Mouse (Mus musculus): ENCODE data around the gene Setmar. TPM values are rescaled to one million over a fixed set of nuclear protein-coding genes. Genes with fewer than 3 reads are reported as not detected.
"Not testable (repeated sequence)": the region's sequence is repeated elsewhere in the genome, so short reads cannot be mapped to it uniquely, and the experiment has no call there.

Setmar gene
- polyA plus RNA-seq (2012; rRNA removed), result 8.1 TPM in 2 replicates

DNA sequence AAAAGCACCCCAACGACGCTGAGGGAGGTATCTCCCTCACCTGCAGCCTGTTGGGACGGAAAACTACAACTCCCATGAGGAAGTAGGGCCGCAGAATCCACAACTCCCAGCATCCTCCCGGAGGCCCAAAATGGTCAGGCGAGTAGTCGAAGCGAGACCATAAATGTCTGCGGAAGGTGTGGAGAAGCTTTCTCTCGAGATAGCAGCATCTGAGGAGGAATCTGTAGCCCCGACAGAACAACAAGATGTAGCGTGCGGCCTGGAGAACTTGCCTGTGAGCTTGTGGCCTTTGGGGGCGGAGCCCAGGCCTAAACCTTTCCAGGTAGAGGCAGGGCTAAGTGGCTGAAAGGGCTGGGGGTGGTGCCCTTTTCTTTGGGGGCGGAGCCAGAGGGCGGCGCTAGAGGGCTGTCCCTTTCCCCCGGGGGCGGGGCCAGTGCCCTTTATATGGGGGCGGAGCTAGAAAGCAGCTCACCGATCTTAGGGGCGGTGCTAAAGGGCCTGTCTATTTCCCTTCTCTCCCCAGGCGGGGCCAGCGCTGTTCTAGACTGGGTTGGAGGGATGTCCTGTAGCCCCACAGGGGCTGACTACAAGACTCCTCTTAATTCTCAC, at the start of gene Setmar:
TSS of gene Setmar (plus strand) at position 128 of the 609 bp plus-strand sequence.
- H3K4me1 ChIP-seq (ENCODE audit: control insufficient read depth, insufficient read depth, low read length), result no peaks in the 10 kb centered on the region
- peak within 1 kb of the TSS; percentile 58 for H3K4me3 ChIP-seq (ENCODE audit: insufficient read depth, low read length)
- H3K27ac ChIP-seq (ENCODE audit: insufficient read depth, low read length), result peak within 1 kb of the TSS; percentile 58
- TF ChIP-seq POLR2A (IDR thresholded peaks at IDR 0.05; ENCODE audit: extremely low read depth, insufficient read depth, low read length) (peak; percentile 88), CTCF (IDR thresholded peaks at IDR 0.05; ENCODE audit: extremely low read depth, insufficient read depth, low read length) (no peak)

DNA sequence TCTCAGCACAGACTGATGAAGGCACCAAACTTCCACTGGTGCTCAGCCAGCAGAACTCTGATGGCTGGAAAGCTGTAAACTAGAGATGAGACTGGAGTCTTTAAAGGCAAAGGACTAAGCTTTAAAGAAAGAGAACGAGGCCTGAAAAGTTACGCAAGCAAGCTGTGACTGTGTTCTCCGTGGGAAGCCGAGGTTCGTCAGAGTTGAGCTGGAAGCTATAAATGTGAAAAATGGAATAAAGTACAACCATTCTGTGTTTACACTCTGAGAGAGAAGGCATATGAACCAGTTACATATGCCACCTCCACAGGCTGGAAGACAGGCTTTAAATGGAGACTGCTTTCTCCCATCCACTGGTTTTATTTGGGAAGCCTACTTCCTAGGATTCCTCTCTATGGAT, 43.2 kb upstream of the Setmar start:
- TF ChIP-seq POLR2A (IDR thresholded peaks at IDR 0.05; ENCODE audit: extremely low read depth, insufficient read depth, low read length) (0 out of 2 replicates have a peak, but pooled peaks have one; percentile 12), CTCF (IDR thresholded peaks at IDR 0.05; ENCODE audit: extremely low read depth, insufficient read depth, low read length) (no peak)
- no peak overlapping the region; the same call in 1 of the 2 replicates for H3K27ac ChIP-seq (ENCODE audit: insufficient read depth, low read length)
- H3K4me1 ChIP-seq (ENCODE audit: control insufficient read depth, insufficient read depth, low read length), result peaks cover 3% of the 10 kb centered on the region
- H3K4me3 ChIP-seq (ENCODE audit: insufficient read depth, low read length), result no peak overlapping the region

DNA sequence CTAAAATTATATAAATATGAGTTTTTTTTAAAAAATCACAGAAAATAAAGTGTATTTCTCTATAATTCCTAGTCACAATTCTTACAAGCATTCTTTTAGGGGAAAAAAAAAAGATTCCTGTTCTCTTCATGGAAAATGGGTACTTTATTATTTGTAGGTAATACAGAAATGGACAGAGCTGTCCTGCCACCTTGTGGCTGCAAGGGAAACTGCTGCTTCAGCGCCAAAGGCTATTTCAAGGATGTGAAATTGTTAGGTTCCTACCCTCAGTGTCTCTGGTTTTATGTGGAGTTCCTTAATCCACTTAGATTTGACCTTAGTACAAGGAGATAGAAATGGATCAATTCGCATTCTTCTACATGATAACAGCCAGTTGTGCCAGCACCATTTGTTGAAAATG, 9.8 kb upstream of the Setmar start:
- H3K4me1 ChIP-seq (ENCODE audit: control insufficient read depth, insufficient read depth, low read length); H3K4me3 ChIP-seq (ENCODE audit: insufficient read depth, low read length): not testable (repeated sequence)

DNA sequence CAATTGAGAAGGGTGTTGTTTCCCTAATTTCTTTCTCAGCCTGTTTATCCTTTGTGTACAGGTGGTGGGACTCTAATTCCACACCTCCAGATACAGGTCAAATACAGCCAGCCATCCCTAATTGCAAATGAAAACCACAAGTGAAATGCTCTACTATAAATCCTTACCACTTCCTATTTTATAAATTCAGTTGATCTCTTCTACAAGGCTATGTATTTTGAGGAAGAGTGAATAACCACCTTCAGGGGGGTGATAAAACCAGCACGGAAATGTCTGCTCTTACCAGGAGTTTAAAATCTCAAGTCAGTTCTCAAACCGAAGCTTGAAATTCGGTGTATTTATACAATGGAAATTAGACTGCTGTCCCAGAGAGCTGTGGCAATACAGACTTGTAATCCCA, 8.9 kb upstream of the Setmar start:
- H3K4me3 ChIP-seq (ENCODE audit: insufficient read depth, low read length), result no peak overlapping the region
- no peak overlapping the region for H3K27ac ChIP-seq (ENCODE audit: insufficient read depth, low read length)
- no peaks in the 10 kb centered on the region for H3K4me1 ChIP-seq (ENCODE audit: control insufficient read depth, insufficient read depth, low read length)
- TF ChIP-seq POLR2A (IDR thresholded peaks at IDR 0.05; ENCODE audit: extremely low read depth, insufficient read depth, low read length) (no peak), CTCF (IDR thresholded peaks at IDR 0.05; ENCODE audit: extremely low read depth, insufficient read depth, low read length) (no peak)

More for the DNA sequence above, 9.8 kb upstream of the Setmar start:
- TF ChIP-seq CTCF (IDR thresholded peaks at IDR 0.05; ENCODE audit: extremely low read depth, insufficient read depth, low read length), result peak; percentile 90
- not testable (repeated sequence) for H3K27ac ChIP-seq (ENCODE audit: insufficient read depth, low read length)

DNA sequence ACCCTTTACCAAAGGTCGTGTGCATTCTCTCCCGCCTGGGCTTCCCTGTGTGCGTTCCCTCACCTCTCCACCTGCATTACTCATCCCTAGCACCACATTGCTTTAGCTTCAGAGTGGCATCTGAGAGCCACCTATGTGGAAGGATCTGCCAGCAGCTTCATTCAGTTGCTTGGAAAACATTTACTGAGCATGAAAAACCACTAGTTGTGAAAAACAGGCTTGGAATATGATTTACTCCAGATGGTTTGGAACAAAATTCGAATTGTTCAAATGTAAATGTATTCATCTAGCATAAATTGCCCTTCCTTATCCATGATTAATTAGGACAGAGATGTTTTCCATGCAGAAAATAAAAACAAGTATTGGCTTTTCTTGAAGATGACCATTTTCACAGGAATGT, 7.5 kb upstream of the Setmar start:
- H3K27ac ChIP-seq (ENCODE audit: insufficient read depth, low read length), result no peak overlapping the region
- H3K4me1 ChIP-seq (ENCODE audit: control insufficient read depth, insufficient read depth, low read length), result no peaks in the 10 kb centered on the region

DNA sequence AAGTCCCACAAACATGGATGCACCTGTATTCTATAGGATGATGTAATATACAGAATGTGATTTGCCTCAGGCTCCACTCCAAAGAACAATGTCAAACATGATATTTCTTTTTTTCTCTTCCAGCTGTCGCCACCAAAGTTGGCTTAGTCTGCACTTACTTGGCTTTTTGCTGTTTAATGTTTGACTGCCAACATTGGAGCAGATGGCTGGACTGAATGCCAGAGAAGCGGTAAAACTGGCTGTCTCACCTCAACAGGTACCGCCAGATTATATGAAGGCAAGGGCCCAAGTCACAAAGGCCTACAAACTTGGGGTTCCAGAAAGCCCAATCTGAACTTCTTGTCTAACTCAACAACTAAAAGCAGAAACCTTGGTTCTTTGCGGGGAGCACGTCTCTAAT, 6.8 kb upstream of the Setmar start:
- H3K27ac ChIP-seq (ENCODE audit: insufficient read depth, low read length), result no peak overlapping the region
- no peaks in the 10 kb centered on the region for H3K4me1 ChIP-seq (ENCODE audit: control insufficient read depth, insufficient read depth, low read length)
- TF ChIP-seq POLR2A (IDR thresholded peaks at IDR 0.05; ENCODE audit: extremely low read depth, insufficient read depth, low read length), result no peak
- no peak for TF ChIP-seq CTCF (IDR thresholded peaks at IDR 0.05; ENCODE audit: extremely low read depth, insufficient read depth, low read length)
- H3K4me3 ChIP-seq (ENCODE audit: insufficient read depth, low read length), result no peak overlapping the region

More for the DNA sequence above, 7.5 kb upstream of the Setmar start:
- TF ChIP-seq POLR2A (IDR thresholded peaks at IDR 0.05; ENCODE audit: extremely low read depth, insufficient read depth, low read length), result no peak
- no peak for TF ChIP-seq CTCF (IDR thresholded peaks at IDR 0.05; ENCODE audit: extremely low read depth, insufficient read depth, low read length)
- no peak overlapping the region for H3K4me3 ChIP-seq (ENCODE audit: insufficient read depth, low read length)

DNA sequence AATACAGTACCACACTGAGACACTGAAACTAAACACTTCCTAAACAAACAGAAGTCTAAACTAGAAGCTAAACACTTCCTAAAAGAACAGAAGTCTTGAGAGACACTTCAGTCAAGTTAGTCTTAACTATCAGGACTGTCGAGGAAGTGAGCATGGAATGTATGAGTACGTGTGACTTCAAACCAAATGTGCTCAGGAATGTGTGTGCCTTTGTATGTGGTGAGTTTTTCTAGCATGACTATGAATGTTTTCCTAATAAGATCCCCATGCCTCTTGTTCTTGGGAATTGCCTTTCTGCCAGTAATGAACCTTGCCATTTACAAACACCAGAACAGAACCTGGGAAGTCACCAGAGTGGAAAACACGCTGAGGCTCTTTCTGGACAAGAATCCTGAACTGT, 3.7 kb upstream of the Setmar start:
- TF ChIP-seq CTCF (IDR thresholded peaks at IDR 0.05; ENCODE audit: extremely low read depth, insufficient read depth, low read length) (no peak), POLR2A (IDR thresholded peaks at IDR 0.05; ENCODE audit: extremely low read depth, insufficient read depth, low read length) (no peak)
- Histone ChIP-seq H3K4me1 (ENCODE audit: control insufficient read depth, insufficient read depth, low read length) (no peaks in the 10 kb centered on the region), H3K4me3 (ENCODE audit: insufficient read depth, low read length) (no peak overlapping the region), H3K27ac (ENCODE audit: insufficient read depth, low read length) (no peak overlapping the region)

DNA sequence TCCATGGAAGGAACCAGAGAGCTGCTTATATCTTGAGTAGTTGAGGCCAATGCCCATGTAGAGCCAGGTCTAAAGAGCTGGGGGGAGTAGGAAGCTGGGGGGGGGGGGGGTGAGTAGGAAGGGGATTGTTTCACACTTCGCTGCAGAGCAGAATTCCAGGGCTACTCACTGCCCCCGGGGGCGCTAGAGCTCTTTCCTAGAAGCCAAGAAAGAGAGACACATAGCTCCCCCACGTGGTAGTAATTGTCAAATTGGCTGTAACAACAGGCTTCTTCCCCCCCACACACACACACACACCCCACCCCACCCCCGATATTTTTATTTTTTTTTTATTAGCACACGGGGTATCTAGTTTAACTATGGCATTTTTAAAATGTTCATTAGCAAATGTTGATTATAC, 738 bp downstream of the Setmar start:
- TF ChIP-seq POLR2A (IDR thresholded peaks at IDR 0.05; ENCODE audit: extremely low read depth, insufficient read depth, low read length), result no peak
- peak; percentile 53 for TF ChIP-seq CTCF (IDR thresholded peaks at IDR 0.05; ENCODE audit: extremely low read depth, insufficient read depth, low read length)
- 0 out of 2 replicates have a peak overlapping the region, but pooled peaks have one; percentile 44 for H3K27ac ChIP-seq (ENCODE audit: insufficient read depth, low read length)
- peak overlapping the region; percentile 58 for H3K4me3 ChIP-seq (ENCODE audit: insufficient read depth, low read length)
- H3K4me1 ChIP-seq (ENCODE audit: control insufficient read depth, insufficient read depth, low read length), result no peaks in the 10 kb centered on the region

DNA sequence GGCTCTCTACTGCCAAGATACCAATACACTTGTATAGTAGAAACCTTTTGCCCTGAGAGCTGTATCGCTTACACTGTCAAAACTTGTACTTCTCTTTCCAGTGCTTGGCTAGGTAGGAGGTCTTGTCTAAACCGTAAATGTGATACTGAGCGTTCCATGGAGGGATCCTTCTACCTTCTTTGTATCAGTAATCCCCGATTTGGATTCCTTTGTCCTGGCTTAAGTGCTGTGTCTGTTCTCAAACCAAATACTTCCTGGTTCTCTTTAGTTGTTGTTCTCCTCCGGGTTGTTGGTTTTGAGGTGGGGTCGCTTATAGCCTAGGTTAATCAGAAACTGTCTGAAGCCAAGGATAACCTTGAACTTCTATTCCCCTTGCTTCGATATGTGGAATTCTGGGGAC, 6.1 kb downstream of the Setmar start:
- Histone ChIP-seq H3K4me3 (ENCODE audit: insufficient read depth, low read length) (no peak overlapping the region), H3K27ac (ENCODE audit: insufficient read depth, low read length) (no peak overlapping the region; the same call in 1 of the 2 replicates), H3K4me1 (ENCODE audit: control insufficient read depth, insufficient read depth, low read length) (no peaks in the 10 kb centered on the region)
- TF ChIP-seq POLR2A (IDR thresholded peaks at IDR 0.05; ENCODE audit: extremely low read depth, insufficient read depth, low read length) (no peak), CTCF (IDR thresholded peaks at IDR 0.05; ENCODE audit: extremely low read depth, insufficient read depth, low read length) (no peak)

DNA sequence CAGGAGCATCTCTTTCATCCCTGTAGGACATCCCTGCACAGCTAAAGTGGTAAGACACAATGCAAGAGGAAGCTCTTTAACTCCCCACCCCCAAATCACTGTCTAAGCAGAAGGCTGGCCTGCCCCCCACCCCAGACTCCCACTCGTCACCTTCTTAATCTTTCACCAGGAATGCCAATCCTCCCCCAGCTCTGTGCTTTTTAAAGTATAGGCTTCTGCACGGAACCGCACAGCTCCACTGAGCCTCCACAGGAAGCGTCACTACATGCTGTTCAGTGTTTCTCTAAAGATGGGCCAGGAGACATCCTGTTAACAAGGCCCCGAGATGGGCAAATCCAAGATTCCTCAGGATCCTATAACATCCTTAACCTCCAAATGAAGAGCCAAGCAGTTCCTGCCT, 8.2 kb downstream of the Setmar start:
- TF ChIP-seq POLR2A (IDR thresholded peaks at IDR 0.05; ENCODE audit: extremely low read depth, insufficient read depth, low read length) (0 out of 2 replicates have a peak, but pooled peaks have one; percentile 12), CTCF (IDR thresholded peaks at IDR 0.05; ENCODE audit: extremely low read depth, insufficient read depth, low read length) (no peak)
- no peak overlapping the region for H3K4me3 ChIP-seq (ENCODE audit: insufficient read depth, low read length)
- no peaks in the 10 kb centered on the region for H3K4me1 ChIP-seq (ENCODE audit: control insufficient read depth, insufficient read depth, low read length)
- H3K27ac ChIP-seq (ENCODE audit: insufficient read depth, low read length), result peak overlapping the region; percentile 80
